Mouse (Mus musculus) stomach, embryonic 16.5 days (tissue): ENCODE measurements around the gene Zfp787. TPM values are rescaled to one million over a fixed set of nuclear protein-coding genes. Genes with fewer than 3 reads are reported as not detected.

ENCODE experiments used
- ATAC-seq: fragments of 200-750 bp; cut with Nextera tagmentation; 2 replicates; pipeline ENCODE4 v1.8.0; 2017; ENCODE audit warnings: moderate number of reproducible peaks, moderate TSS enrichment; ENCODE audit not compliant: insufficient read depth, low FRiP score
- H3K27ac ChIP-seq: fragments of 300-500 bp; sonication (generic); 2 replicates; pipeline ENCODE4 v1.5.1; 2014; ENCODE audit warnings: low read length
- H3K27me3 ChIP-seq: fragments of 300-500 bp; sonication (generic); 2 replicates; pipeline ENCODE4 v1.6.1; 2014; ENCODE audit warnings: low read length, control low read depth, mixed read lengths; ENCODE audit not compliant: control insufficient read depth, insufficient read depth
- H3K36me3 ChIP-seq: fragments of 300-500 bp; sonication (generic); 2 replicates; pipeline ENCODE4 v1.6.1; 2014; ENCODE audit warnings: low read length; ENCODE audit not compliant: control insufficient read depth, insufficient read depth
- H3K4me1 ChIP-seq: fragments of 300-500 bp; sonication (generic); 2 replicates; pipeline ENCODE4 v1.6.1; 2014; ENCODE audit warnings: low read length, control low read depth, mixed read lengths; ENCODE audit not compliant: control insufficient read depth, insufficient read depth
- H3K4me2 ChIP-seq: fragments of 300-500 bp; sonication (generic); 2 replicates; pipeline ENCODE4 v1.6.1; 2014; ENCODE audit warnings: low read depth, low read length, mixed read lengths
- H3K4me3 ChIP-seq: fragments of 300-500 bp; sonication (generic); replicated peaks from 2 replicates; pipeline ENCODE4 v1.5.1; 2014; ENCODE audit warnings: mild to moderate bottlenecking, low read length
- H3K9ac ChIP-seq: fragments of 300-500 bp; sonication (generic); 2 replicates; pipeline ENCODE4 v1.6.1; 2014; ENCODE audit warnings: low read length
- H3K9me3 ChIP-seq: fragments of 300-500 bp; sonication (generic); replicated peaks from 2 replicates; pipeline ENCODE4 v1.6.1; 2016; ENCODE audit warnings: low read length, control low read depth; ENCODE audit not compliant: control insufficient read depth
- WGBS: fragments of 180-500 bp; shearing (Covaris S2); extraction: QIAGEN DNeasy Blood & Tissue Kit; methylation state at CpG from one replicate; pipeline ENCODE4 v1.1.7; 2014; 5-methylcytosine and 5-hydroxymethylcytosine counted together
- polyA plus RNA-seq: library from polyadenylated mRNA; unstranded; fragments of >200 nt; fragmentation: Nextera tagmentation; extraction: Ambion mirVana; gene quantifications from 2 replicates; pipeline ENCODE4 v1.2.1, GENCODE M21; 2015

Zfp787 gene
- polyA plus RNA-seq, 1 experiment from 2014 or later, result 22.0 TPM

DNA sequence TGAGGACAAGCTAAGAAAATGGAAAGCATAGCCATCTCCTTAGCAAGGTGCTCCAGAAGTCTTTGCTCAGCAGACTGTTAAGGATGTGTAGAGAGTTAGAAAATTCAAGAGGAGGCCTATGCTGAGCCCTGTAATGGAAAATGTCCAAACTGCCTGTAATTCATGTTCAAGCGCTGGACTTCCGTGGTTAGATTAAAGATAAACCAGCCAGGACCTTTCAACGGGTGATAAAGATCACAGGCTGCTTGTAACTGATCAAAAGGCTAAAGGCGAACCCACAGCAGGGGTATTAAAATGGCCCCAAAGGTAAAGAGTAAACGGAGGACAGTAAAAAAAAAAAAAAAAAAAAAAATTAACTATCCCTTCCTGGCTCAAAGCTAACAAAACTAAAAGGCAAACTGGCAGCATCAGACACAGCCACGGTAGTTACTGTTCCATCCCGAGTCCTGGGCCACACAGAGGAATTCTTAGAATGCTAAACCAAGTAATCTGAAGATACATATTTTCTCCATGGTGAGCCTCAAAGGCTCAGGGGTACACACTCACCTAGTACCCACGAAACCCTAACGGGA, 1.2 kb upstream of the Zfp787 start:
- Histone ChIP-seq H3K36me3 (no peaks in the 10 kb centered on the region), H3K27me3 (no peaks in the 10 kb centered on the region), H3K9ac (peak overlapping the region; percentile 92), H3K9me3 (no peaks in the 10 kb centered on the region), H3K27ac (peak overlapping the region; percentile 94), H3K4me1 (peaks cover 24% of the 10 kb centered on the region), H3K4me3 (peak overlapping the region; percentile 71), H3K4me2 (peak overlapping the region; percentile 75)
- no peak for ATAC-seq
- WGBS, result 43% methylated on average over 9 of the region's 9 CpGs

- Histone ChIP-seq H3K9me3 (no peaks in the 10 kb centered on the region), H3K4me3 (peak overlapping the region; percentile 71), H3K27me3 (no peaks in the 10 kb centered on the region), H3K36me3 (no peaks in the 10 kb centered on the region), H3K4me1 (peaks cover 36% of the 10 kb centered on the region), H3K4me2 (peak overlapping the region; percentile 73), H3K27ac (peak overlapping the region; percentile 94), H3K9ac (peak overlapping the region; percentile 92)
- under 1% methylated on average over 84 of the region's 85 CpGs for WGBS
- ATAC-seq, result peak; percentile 70
Observed at GRCm38 (mm10) chr7:6155031-6155872, 545 bp downstream of the Zfp787 start.

DNA sequence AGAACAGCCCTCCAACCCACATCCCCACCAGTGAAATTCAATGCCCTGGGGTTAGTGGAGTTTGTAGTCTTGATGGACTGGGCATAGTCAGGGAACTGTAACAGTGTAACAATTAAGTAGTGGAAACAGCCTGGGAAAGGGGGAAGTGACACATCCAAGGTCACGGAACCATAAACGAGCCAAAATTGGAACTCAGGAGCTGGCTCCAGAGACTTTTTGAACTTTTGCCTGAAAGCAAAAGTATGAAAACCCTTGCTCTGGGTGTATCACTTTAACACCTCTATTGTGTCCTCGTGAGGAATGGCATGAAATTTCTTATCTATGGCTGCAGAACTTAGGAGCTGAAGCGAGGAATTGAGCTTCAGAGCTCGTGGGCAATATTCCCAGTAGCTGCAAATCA, 1.6 kb downstream of the Zfp787 start:
- Histone ChIP-seq H3K4me2 (peak overlapping the region; percentile 73), H3K4me1 (peaks cover 37% of the 10 kb centered on the region), H3K27ac (peak overlapping the region; percentile 94; the same call in 1 of the 2 replicates), H3K4me3 (peak overlapping the region; percentile 71), H3K27me3 (no peaks in the 10 kb centered on the region), H3K36me3 (no peaks in the 10 kb centered on the region), H3K9ac (peak overlapping the region; percentile 92), H3K9me3 (no peaks in the 10 kb centered on the region)
- ATAC-seq, result no peak
- WGBS, result 57% methylated on average over 5 of the region's 5 CpGs

GRCm38 (mm10) chr7:6153131-6153530, 2.7 kb downstream of the Zfp787 start:
- ATAC-seq, result no peak
- no peak overlapping the region for H3K9ac ChIP-seq

DNA sequence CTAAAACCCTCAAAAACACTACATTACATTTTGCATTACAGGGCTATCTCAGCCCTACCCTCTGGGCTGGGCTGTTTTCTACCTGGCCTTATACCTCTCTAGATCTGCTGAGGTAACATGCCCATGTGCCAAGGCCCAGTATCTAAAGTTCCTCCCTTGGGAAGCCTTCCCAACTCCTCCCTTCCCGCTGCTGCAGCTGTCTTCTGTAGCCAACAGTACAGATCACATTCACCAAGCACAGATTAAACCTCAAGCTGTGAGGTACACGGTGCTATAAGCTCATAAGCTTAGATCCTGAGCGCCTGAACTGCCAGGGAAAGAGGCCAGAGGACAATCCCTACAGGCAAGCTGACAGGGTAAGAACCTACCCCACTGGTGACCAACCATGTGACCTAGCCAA, 3.8 kb downstream of the Zfp787 start:
- Histone ChIP-seq H3K4me1 (peaks cover 59% of the 10 kb centered on the region), H3K4me2 (no peak overlapping the region), H3K27ac (peak overlapping the region; percentile 40; the same call in 1 of the 2 replicates), H3K36me3 (no peaks in the 10 kb centered on the region), H3K9ac (0 out of 2 replicates have a peak overlapping the region, but pooled peaks have one; percentile 14), H3K4me3 (no peak overlapping the region), H3K27me3 (no peaks in the 10 kb centered on the region), H3K9me3 (no peaks in the 10 kb centered on the region)
- WGBS, result 76% methylated on average over 3 of the region's 3 CpGs
- ATAC-seq, result no peak

More at GRCm38 (mm10) chr7:6153131-6153530, 2.7 kb downstream of the Zfp787 start:
- H3K4me3 ChIP-seq, result no peak overlapping the region
- no peaks in the 10 kb centered on the region for H3K36me3 ChIP-seq
- no peak overlapping the region for H3K27ac ChIP-seq
- H3K27me3 ChIP-seq, result no peaks in the 10 kb centered on the region
- no peak overlapping the region for H3K4me2 ChIP-seq
- H3K9me3 ChIP-seq, result no peaks in the 10 kb centered on the region
- H3K4me1 ChIP-seq, result peaks cover 48% of the 10 kb centered on the region
- 84% methylated on average over 3 of the region's 3 CpGs for WGBS

DNA sequence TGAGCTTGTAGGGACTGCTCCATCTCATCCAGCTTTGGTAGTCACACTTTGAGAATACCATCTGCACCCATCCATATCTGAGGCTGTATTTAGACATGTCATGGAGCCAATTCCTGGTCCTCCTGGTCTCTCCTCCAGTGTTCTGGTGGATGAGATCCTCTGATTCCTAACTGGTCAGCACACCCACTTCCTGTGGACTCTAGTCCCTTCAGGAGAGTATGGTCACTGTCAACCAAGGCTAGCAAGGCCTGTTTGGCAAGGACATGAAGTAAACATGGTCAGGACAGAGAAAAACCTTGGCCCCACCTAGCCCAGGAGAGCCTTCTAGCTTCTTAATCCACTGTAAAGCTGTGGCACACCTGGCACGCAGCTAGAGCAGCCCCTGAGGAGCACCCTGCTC, 4.5 kb downstream of the Zfp787 start:
- H3K4me1 ChIP-seq, result peaks cover 59% of the 10 kb centered on the region
- H3K9ac ChIP-seq, result peak overlapping the region; percentile 10; the same call in 1 of the 2 replicates
- no peak for ATAC-seq
- no peak overlapping the region for H3K4me2 ChIP-seq
- WGBS, result 64% methylated on average over 1 of the region's 1 CpGs
- H3K9me3 ChIP-seq, result no peaks in the 10 kb centered on the region
- no peaks in the 10 kb centered on the region for H3K27me3 ChIP-seq
- no peaks in the 10 kb centered on the region for H3K36me3 ChIP-seq
- H3K27ac ChIP-seq, result peak overlapping the region; percentile 40; the same call in 1 of the 2 replicates
- H3K4me3 ChIP-seq, result no peak overlapping the region

GRCm38 (mm10) chr7:6147688-6148087, 8.1 kb downstream of the Zfp787 start:
- WGBS, result 55% methylated on average over 5 of the region's 5 CpGs
- H3K4me2 ChIP-seq, result no peak overlapping the region
- no peaks in the 10 kb centered on the region for H3K9me3 ChIP-seq
- no peaks in the 10 kb centered on the region for H3K36me3 ChIP-seq
- H3K27ac ChIP-seq, result peak overlapping the region; percentile 71
- H3K4me3 ChIP-seq, result no peak overlapping the region
- no peak overlapping the region for H3K9ac ChIP-seq
- ATAC-seq, result peak; percentile 68
- no peaks in the 10 kb centered on the region for H3K27me3 ChIP-seq
- H3K4me1 ChIP-seq, result peaks cover 52% of the 10 kb centered on the region

DNA sequence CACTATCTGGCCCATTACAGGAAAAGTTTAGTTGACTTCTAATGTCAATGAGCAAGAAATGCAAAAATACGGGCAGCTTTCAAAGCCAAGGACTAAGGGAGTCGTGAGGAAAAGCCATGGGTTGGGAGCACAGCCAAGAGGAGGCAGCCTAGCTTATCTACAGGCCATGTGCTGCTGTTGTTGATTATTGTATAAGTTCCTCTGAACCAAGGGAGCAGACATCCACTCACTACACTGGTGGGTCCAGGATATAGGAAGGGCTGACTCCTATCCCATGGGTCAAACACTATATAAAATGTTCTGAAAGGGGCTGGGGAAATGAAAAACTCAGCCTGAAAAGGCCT, 8.8 kb downstream of the Zfp787 start:
- Histone ChIP-seq H3K9me3 (no peaks in the 10 kb centered on the region), H3K4me2 (no peak overlapping the region), H3K9ac (peak overlapping the region; percentile 2; the same call in 1 of the 2 replicates), H3K4me3 (no peak overlapping the region), H3K4me1 (peaks cover 49% of the 10 kb centered on the region), H3K27ac (peak overlapping the region; percentile 71), H3K27me3 (no peaks in the 10 kb centered on the region), H3K36me3 (peaks cover 3% of the 10 kb centered on the region; the same call in 1 of the 2 replicates)
- no peak for ATAC-seq
- WGBS, result 37% methylated on average over 2 of the region's 2 CpGs
